Mouse (Mus musculus): ENCODE data around the gene Krtap31-2.

DNA sequence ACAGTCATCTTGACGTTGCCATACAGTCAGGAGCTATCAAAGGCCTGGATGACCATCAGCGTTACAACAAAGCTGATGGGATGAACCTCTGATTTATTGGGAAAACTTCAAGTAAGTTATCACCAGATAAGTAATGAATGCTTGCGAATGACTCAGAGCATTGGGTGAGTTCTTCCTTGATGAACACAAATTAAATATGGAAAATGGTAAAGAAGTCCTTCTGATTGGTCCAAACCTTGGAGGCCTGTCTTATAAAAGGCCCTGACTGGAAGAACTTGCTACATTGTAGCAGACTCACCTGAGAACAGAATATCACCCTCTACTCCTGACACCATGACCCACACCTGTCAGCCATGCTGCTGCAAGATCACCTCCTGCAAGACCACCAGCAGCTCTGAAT is 21.6 kb upstream of the Krtap31-2 start, which contains the start of gene Gm11565:
- TF ChIP-seq POLR2A (IDR thresholded peaks at IDR 0.05; ENCODE audit: low read depth, low read length) (no peak), CTCF (IDR thresholded peaks at IDR 0.05; ENCODE audit: borderline replicate concordance, insufficient read depth, low read length) (no peak)
